Mouse (Mus musculus): ENCODE measurements around the gene Slc2a3.
"Not testable (repeated sequence)": the region's sequence is repeated elsewhere in the genome, so short reads cannot be mapped to it uniquely, and the experiment has no call there.

DNA sequence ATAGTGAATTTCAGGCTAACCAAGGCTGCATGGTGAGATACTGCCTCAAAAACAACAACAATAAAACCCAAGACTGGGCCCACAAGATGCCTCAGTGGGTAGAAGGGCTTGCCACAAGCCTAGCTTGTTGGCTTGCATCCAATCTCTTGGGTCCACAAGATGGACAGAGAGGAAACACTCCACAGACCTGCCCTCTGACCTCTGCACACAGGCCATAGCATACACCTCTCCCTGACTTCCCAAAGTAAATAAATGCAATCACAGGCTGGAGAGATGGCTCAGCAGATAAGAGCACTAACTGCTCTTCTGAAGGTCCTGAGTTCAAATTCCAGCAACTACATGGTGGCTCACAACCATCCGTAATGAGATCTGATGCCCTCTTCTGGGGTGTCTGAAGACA lies 83.2 kb downstream of the Slc2a3 start:
- not testable (repeated sequence) for TF ChIP-seq CTCF, POLR2A (IDR thresholded peaks at IDR 0.05; ENCODE audit: extremely low read depth, insufficient read depth, low read length)
